Mouse (Mus musculus): ENCODE results near the gene Ttll5.

DNA sequence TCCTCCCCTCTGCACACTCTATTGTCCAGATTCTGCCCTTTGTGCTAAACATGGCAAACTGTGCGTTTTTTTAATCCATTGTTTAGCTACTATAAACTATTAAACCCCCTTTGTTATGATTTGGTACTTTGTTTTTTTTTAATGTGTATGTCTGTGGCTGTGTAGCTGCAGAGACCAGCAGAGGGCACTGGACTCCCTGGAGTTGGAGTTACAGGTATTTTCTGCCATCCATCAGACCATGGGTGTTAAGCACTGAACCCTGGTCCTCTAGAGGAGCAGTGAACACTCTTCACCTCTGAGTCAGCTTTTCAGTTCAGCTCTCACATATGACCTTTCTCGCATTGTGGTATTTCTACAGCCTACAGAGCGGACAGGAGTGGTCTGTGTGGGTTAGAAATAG lies 129.7 kb downstream of the Ttll5 start:
- TF ChIP-seq CTCF (IDR thresholded peaks at IDR 0.05; ENCODE audit: borderline replicate concordance, extremely low read depth, insufficient read depth, insufficient read length) (peak; percentile 41; the same call in 1 of the 2 replicates), POLR2A (IDR thresholded peaks at IDR 0.05; ENCODE audit: borderline replicate concordance, extremely low read depth, insufficient read depth, insufficient read length, poor library complexity, severe bottlenecking) (no peak)

Data from brain, embryonic 14.5 days (tissue).